Mouse (Mus musculus): ENCODE measurements around the gene Twf2. TPM values are rescaled to one million over a fixed set of nuclear protein-coding genes. Genes with fewer than 3 reads are reported as not detected.

The Twf2 gene
- polyA plus RNA-seq, 1 experiment from 2014 or later: 77.2 TPM

- H3K27ac ChIP-seq: no peak overlapping the region
- H3K9me3 ChIP-seq: no peaks in the 10 kb centered on the region
- 84% methylated on average over 5 of the region's 5 CpGs for WGBS
- DNase-seq (ENCODE audit: low spot score): no peak
- peaks cover 30% of the 10 kb centered on the region for H3K36me3 ChIP-seq
- H3K27me3 ChIP-seq (ENCODE audit: insufficient read depth, poor library complexity, severe bottlenecking): no peaks in the 10 kb centered on the region
- H3K4me3 ChIP-seq: no peak overlapping the region
- peaks cover 64% of the 10 kb centered on the region for H3K4me1 ChIP-seq
Observed at GRCm38 (mm10) chr9:106208181-106208580, 5.3 kb downstream of the Twf2 start.

DNA sequence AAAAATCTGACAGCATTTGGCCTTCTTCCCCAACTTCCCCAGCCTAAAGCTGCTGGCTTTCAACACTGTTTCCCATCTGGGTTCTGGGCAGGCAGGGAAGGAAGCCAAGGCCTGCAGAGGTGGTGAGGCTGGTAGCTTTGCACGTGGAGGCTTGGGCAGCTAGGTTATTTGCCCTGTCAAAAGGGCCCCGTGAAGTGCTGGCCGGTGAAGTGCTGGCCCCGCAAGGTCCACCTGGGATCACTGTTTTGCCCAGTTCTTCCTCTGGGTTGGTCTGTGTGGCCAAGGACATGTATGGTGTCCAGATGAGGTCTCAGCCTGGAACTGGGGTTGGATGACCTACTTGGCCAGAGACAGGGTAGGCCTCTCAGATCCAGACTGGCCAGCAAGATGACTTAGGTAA is 7.0 kb downstream of the Twf2 start:
- H3K4me3 ChIP-seq: no peak overlapping the region
- H3K36me3 ChIP-seq: peaks cover 47% of the 10 kb centered on the region
- no peak overlapping the region for H3K27ac ChIP-seq
- no peaks in the 10 kb centered on the region for H3K9me3 ChIP-seq
- no peak for DNase-seq (ENCODE audit: low spot score)
- peaks cover 46% of the 10 kb centered on the region for H3K4me1 ChIP-seq
- H3K27me3 ChIP-seq (ENCODE audit: insufficient read depth, poor library complexity, severe bottlenecking): no peaks in the 10 kb centered on the region
- WGBS: 97% methylated on average over 4 of the region's 4 CpGs

- Histone ChIP-seq H3K4me3 (peak overlapping the region; percentile 53), H3K9me3 (no peaks in the 10 kb centered on the region), H3K27ac (peak overlapping the region; percentile 79), H3K36me3 (peaks cover 52% of the 10 kb centered on the region), H3K27me3 (ENCODE audit: insufficient read depth, poor library complexity, severe bottlenecking) (no peaks in the 10 kb centered on the region), H3K4me1 (peaks cover 35% of the 10 kb centered on the region)
- 50% methylated on average over 9 of the region's 9 CpGs for WGBS
- DNase-seq (ENCODE audit: low spot score): no peak
Observed at GRCm38 (mm10) chr9:106210853-106211609, 8.1 kb downstream of the Twf2 start.

DNA sequence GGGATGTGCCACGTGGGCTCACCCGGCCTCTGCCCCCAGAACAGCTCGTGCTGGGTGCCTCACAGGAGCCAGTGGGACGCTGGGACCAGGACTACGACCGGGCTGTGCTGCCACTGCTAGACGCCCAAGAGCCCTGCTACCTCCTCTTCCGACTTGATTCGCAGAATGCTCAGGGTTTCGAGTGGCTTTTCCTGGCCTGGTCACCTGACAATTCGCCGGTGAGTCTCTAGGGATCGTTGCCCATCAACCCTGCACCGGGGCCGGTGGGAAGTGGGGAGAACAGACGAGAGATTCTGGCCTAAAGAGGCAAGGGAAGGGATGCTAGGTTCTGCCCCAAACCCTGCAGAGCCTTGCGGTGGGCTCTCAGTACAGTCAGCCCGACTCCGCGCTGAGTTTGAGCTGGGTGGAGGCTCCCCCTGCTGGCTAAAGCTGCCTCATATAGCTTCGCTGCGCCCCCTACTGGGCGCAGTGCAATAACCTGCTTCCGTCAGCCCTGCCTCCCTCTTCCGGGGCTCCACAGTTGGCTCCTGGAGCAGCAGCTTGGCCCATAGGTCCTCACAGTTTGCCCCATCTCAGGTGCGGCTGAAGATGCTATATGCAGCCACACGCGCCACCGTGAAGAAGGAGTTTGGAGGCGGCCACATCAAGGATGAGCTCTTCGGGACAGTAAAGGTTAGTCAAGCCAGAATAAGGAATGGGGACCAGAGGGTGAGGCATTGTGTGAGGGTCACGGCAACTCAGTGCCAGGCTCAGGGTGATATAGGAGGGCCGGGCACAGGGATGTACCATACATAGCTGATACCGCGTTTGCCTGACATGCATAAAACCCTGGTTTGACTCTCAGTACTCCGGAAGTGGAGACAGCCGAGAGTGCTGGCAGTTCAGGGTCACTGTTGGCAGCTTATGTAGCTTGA is 9.0 kb downstream of the Twf2 start:
- H3K4me3 ChIP-seq: peak overlapping the region; percentile 53
- peaks cover 26% of the 10 kb centered on the region for H3K4me1 ChIP-seq
- H3K27me3 ChIP-seq (ENCODE audit: insufficient read depth, poor library complexity, severe bottlenecking): no peaks in the 10 kb centered on the region
- H3K9me3 ChIP-seq: no peaks in the 10 kb centered on the region
- WGBS: 19% methylated on average over 37 of the region's 37 CpGs
- H3K27ac ChIP-seq: peak overlapping the region; percentile 79
- peak; percentile 92 for DNase-seq (ENCODE audit: low spot score)
- H3K36me3 ChIP-seq: peaks cover 50% of the 10 kb centered on the region

DNA sequence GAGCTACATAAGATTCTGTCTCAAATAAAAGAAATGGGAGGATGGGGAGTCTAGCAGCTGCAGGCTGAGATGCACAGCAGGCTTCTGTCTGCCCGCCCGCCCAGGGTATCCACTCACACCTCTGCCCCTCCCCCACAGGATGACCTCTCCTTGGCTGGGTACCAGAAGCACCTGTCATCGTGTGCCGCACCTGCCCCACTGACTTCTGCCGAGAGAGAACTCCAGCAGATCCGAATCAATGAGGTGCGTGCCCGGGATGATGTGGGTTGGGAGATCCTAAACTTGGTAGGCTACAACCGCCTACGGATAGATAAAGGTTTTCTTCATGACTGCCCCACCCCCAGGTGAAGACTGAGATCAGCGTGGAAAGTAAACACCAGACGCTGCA is 9.7 kb downstream of the Twf2 start:
- Histone ChIP-seq H3K9me3 (no peaks in the 10 kb centered on the region), H3K27me3 (ENCODE audit: insufficient read depth, poor library complexity, severe bottlenecking) (no peaks in the 10 kb centered on the region), H3K36me3 (peaks cover 46% of the 10 kb centered on the region), H3K27ac (no peak overlapping the region), H3K4me1 (peaks cover 23% of the 10 kb centered on the region), H3K4me3 (no peak overlapping the region)
- no peak for DNase-seq (ENCODE audit: low spot score)
- WGBS: 69% methylated on average over 12 of the region's 12 CpGs

DNA sequence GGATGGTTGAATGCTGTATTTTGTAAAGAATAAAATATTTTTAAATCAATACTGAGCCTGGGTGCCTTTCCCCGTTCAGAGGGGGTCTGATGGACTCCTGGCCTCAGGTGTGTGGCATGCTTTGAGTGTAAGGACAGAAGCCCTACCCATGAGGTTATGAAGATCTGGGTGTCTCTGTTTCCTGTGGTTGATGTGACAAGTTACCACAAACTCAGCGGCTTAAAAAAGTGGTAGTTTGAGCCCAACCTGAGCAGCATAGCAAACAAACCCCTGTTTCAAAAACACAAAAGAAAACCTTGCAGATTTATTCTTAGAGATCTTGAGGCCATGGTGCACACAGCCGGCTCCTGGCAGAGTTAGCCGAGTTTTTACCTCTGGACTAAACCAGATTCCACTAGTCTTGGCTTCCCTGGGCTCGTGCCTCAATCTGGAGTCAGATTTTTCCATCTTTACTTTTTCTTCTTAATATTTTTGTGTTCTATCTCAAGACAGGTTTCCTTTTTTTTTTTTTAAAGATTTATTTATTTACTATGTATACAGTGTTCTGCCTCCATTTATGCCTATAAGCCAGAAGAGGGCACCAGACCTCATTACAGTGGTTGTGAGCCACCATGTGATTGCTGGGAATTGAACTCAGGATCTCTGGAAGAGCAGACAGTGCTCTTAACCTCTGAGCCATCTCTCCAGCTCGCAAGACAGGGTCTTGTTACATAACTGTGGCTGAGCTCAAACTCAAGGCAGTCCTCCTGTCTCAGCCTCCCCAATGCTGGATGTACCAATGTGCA is 12.6 kb downstream of the Twf2 start:
- Histone ChIP-seq H3K4me3 (no peak overlapping the region), H3K9me3 (no peaks in the 10 kb centered on the region), H3K27me3 (ENCODE audit: insufficient read depth, poor library complexity, severe bottlenecking) (no peaks in the 10 kb centered on the region), H3K36me3 (peaks cover 35% of the 10 kb centered on the region), H3K27ac (no peak overlapping the region), H3K4me1 (peaks cover 20% of the 10 kb centered on the region)
- DNase-seq (ENCODE audit: low spot score): no peak
- 82% methylated on average over 6 of the region's 6 CpGs for WGBS

- Histone ChIP-seq H3K4me3 (no peak overlapping the region), H3K27me3 (ENCODE audit: insufficient read depth, poor library complexity, severe bottlenecking) (no peaks in the 10 kb centered on the region), H3K36me3 (peaks cover 35% of the 10 kb centered on the region), H3K4me1 (peaks cover 8% of the 10 kb centered on the region), H3K27ac (no peak overlapping the region), H3K9me3 (no peaks in the 10 kb centered on the region)
- no peak for DNase-seq (ENCODE audit: low spot score)
- WGBS: 87% methylated on average over 7 of the region's 7 CpGs
Observed at GRCm38 (mm10) chr9:106216971-106217370, 14.1 kb downstream of the Twf2 start.

DNA sequence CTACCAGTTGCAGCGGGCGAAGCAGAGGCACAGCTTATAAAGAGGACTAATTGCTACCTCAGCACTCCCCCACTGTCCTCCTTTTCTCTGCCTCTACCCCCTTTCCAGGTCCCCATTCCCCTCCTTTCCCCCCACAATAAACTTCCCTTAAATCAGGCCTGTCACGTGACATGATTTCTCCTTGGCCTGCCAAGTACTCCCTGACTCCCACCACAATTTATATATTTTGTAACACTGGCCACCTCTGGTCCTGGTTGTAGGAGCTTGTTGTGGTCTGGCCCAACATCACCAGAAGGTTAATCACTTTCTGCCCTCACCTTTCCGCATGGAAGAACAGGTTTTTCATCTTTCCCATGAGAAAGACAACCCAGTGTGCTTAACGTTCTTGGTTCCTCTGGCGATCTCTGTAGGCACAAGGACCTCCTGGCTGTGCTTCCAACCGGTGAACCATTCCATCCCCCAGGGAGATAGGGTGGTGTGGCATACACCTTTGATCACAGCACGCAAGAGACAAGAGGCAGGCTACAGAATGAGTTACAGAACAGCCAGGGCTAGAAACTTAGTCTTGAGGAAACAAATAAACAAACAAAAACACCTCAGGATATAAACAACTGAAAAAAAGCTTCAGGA is 18.1 kb downstream of the Twf2 start:
- no peak for DNase-seq (ENCODE audit: low spot score)
- Histone ChIP-seq H3K9me3 (no peaks in the 10 kb centered on the region), H3K27me3 (ENCODE audit: insufficient read depth, poor library complexity, severe bottlenecking) (peaks cover 36% of the 10 kb centered on the region), H3K4me1 (peaks cover 5% of the 10 kb centered on the region; the same call in 1 of the 2 replicates), H3K36me3 (no peaks in the 10 kb centered on the region), H3K4me3 (no peak overlapping the region), H3K27ac (no peak overlapping the region)
- WGBS: 61% methylated on average over 8 of the region's 8 CpGs

DNA sequence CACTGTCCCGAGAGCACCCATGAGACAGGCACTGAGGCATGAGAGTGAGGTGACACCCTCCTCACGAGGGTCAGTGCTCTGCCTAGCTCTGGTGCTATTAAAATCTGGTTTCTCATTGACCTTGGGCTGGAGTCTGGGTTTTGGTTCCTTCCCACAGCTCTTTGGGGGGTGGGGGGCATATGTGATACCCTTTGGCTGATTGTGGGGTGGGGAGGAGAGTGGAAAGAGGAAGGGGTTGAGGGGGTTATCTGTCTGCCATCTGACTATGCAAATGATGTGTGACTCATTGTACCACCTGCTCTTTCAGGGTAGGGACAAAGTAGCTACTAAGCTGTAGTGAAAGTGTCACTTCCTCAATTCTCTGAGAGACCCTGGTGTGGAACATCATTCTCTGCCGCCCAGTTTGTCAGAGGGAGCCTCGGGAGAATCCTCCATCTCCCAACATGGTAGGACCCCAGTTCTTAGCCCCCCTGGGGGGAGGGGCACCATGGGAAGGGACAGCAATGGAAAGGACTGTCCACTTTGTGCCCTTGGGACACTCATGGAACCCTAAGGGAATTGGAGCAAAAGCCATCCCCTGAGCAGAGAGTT is 19.4 kb downstream of the Twf2 start, which contains the start of gene Tlr9:
Gene Tlr9, plus strand, starts transcription at position 338 of the 591 bp plus-strand sequence.
- DNase-seq (ENCODE audit: low spot score): no peak
- H3K27ac ChIP-seq: no peak within 1 kb of the TSS
- H3K36me3 ChIP-seq: no peaks in the 10 kb centered on the region
- no peaks in the 10 kb centered on the region for H3K9me3 ChIP-seq
- WGBS: 73% methylated on average over 4 of the region's 4 CpGs
- no peak within 1 kb of the TSS for H3K4me3 ChIP-seq
- peaks cover 14% of the 10 kb centered on the region for H3K4me1 ChIP-seq
- H3K27me3 ChIP-seq (ENCODE audit: insufficient read depth, poor library complexity, severe bottlenecking): peaks cover 48% of the 10 kb centered on the region

GRCm38 (mm10) chr9:106222994-106223393 is 20.1 kb downstream of the Twf2 start:
- 78% methylated on average over 4 of the region's 4 CpGs for WGBS
- Histone ChIP-seq H3K4me3 (no peak overlapping the region), H3K4me1 (peaks cover 17% of the 10 kb centered on the region), H3K27me3 (ENCODE audit: insufficient read depth, poor library complexity, severe bottlenecking) (peaks cover 48% of the 10 kb centered on the region), H3K36me3 (no peaks in the 10 kb centered on the region), H3K27ac (no peak overlapping the region), H3K9me3 (no peaks in the 10 kb centered on the region)
- DNase-seq (ENCODE audit: low spot score): no peak

DNA sequence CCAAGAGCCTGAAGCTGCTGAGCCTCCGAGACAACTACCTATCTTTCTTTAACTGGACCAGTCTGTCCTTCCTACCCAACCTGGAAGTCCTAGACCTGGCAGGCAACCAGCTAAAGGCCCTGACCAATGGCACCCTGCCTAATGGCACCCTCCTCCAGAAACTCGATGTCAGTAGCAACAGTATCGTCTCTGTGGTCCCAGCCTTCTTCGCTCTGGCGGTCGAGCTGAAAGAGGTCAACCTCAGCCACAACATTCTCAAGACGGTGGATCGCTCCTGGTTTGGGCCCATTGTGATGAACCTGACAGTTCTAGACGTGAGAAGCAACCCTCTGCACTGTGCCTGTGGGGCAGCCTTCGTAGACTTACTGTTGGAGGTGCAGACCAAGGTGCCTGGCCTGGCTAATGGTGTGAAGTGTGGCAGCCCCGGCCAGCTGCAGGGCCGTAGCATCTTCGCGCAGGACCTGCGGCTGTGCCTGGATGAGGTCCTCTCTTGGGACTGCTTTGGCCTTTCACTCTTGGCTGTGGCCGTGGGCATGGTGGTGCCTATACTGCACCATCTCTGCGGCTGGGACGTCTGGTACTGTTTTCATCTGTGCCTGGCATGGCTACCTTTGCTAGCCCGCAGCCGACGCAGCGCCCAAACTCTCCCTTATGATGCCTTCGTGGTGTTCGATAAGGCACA is 22.7 kb downstream of the Twf2 start:
- H3K4me1 ChIP-seq: peaks cover 19% of the 10 kb centered on the region
- H3K36me3 ChIP-seq: no peaks in the 10 kb centered on the region
- H3K27ac ChIP-seq: peak overlapping the region; percentile 62; the same call in 1 of the 2 replicates
- peak overlapping the region; percentile 57 for H3K4me3 ChIP-seq
- H3K9me3 ChIP-seq: no peaks in the 10 kb centered on the region
- peaks cover 48% of the 10 kb centered on the region for H3K27me3 ChIP-seq (ENCODE audit: insufficient read depth, poor library complexity, severe bottlenecking)
- DNase-seq (ENCODE audit: low spot score): no peak
- 51% methylated on average over 24 of the region's 24 CpGs for WGBS

Measured in heart, embryonic 10.5 days (tissue).